Mouse (Mus musculus) heart, embryonic 14.5 days (tissue): ENCODE measurements around the gene Efcab9. TPM values are rescaled to one million over a fixed set of nuclear protein-coding genes. Genes with fewer than 3 reads are reported as not detected.
"Not testable (repeated sequence)": the region's sequence is repeated elsewhere in the genome, so short reads cannot be mapped to it uniquely, and the experiment has no call there.

Source experiments
- ATAC-seq: fragments of 200-750 bp; cut with Nextera tagmentation; 2 replicates; pipeline ENCODE4 v1.8.0; 2017; ENCODE audit warnings: low read depth, moderate TSS enrichment; ENCODE audit not compliant: insufficient number of reproducible peaks, insufficient read depth, low FRiP score
- H3K27ac ChIP-seq, 2 experiments: fragments of 200-500 bp in 1 of 2; fragments of 300-500 bp in 1 of 2; sonication (generic) in 1 of 2; replicated peaks in 1 of 2; 2 replicates each; pipeline ENCODE4 v1.5.1; 2012 to 2014; ENCODE audit warnings: low read depth in 2 of 2, low read length in 2 of 2, control low read depth in 1 of 2, mild to moderate bottlenecking in 1 of 2, mixed read lengths in 1 of 2; ENCODE audit not compliant: control insufficient read depth in 1 of 2, insufficient read depth in 1 of 2
- H3K27me3 ChIP-seq: fragments of 300-500 bp; sonication (generic); 2 replicates; pipeline ENCODE4 v1.6.1; 2014; ENCODE audit warnings: mild to moderate bottlenecking, low read length, control low read depth; ENCODE audit not compliant: control insufficient read depth, insufficient read depth
- H3K36me3 ChIP-seq: fragments of 300-500 bp; sonication (generic); 2 replicates; pipeline ENCODE4 v1.6.1; 2014; ENCODE audit warnings: mild to moderate bottlenecking, control low read depth, low read length, mixed read lengths; ENCODE audit not compliant: control insufficient read depth, insufficient read depth
- H3K4me1 ChIP-seq, 2 experiments: fragments of 200-500 bp in 1 of 2; fragments of 300-500 bp in 1 of 2; sonication (generic) in 1 of 2; 2 replicates each; pipeline ENCODE4 v1.6.1; 2012 to 2014; ENCODE audit warnings: low read length in 2 of 2, control low read depth in 1 of 2, mixed read lengths in 1 of 2; ENCODE audit not compliant: control insufficient read depth in 2 of 2, insufficient read depth in 2 of 2
- H3K4me2 ChIP-seq: fragments of 300-500 bp; sonication (generic); 2 replicates; pipeline ENCODE4 v1.6.1; 2014; ENCODE audit warnings: mild to moderate bottlenecking, low read length
- H3K4me3 ChIP-seq, 2 experiments: fragments of 200-500 bp in 1 of 2; fragments of 300-500 bp in 1 of 2; sonication (generic) in 1 of 2; 2 replicates each; pipeline ENCODE4 v1.5.1; 2012 to 2014; ENCODE audit warnings: low read length in 2 of 2, mild to moderate bottlenecking in 2 of 2, control low read depth in 1 of 2, low read depth in 1 of 2, moderate library complexity in 1 of 2; ENCODE audit not compliant: control insufficient read depth in 1 of 2, insufficient read depth in 1 of 2
- H3K9ac ChIP-seq: fragments of 300-500 bp; sonication (generic); 2 replicates; pipeline ENCODE4 v1.6.1; 2014; ENCODE audit warnings: mild to moderate bottlenecking, low read length
- H3K9me3 ChIP-seq: fragments of 300-500 bp; sonication (generic); 2 replicates; pipeline ENCODE4 v1.6.1; 2016; ENCODE audit warnings: low read length, control low read depth; ENCODE audit not compliant: control insufficient read depth
- WGBS: fragments of 180-500 bp; shearing (Covaris S2); extraction: QIAGEN DNeasy Blood & Tissue Kit; methylation state at CpG from one replicate; pipeline ENCODE4 v1.1.7; 2014; 5-methylcytosine and 5-hydroxymethylcytosine counted together
- polyA plus RNA-seq: library from polyadenylated mRNA; unstranded; fragments of >200 nt; fragmentation: Nextera tagmentation; extraction: Ambion mirVana; gene quantifications from 2 replicates; pipeline ENCODE4 v1.2.1, GENCODE M21; 2014

Gene Efcab9
- polyA plus RNA-seq, 1 experiment from 2014 or later, result 0.35 TPM

DNA sequence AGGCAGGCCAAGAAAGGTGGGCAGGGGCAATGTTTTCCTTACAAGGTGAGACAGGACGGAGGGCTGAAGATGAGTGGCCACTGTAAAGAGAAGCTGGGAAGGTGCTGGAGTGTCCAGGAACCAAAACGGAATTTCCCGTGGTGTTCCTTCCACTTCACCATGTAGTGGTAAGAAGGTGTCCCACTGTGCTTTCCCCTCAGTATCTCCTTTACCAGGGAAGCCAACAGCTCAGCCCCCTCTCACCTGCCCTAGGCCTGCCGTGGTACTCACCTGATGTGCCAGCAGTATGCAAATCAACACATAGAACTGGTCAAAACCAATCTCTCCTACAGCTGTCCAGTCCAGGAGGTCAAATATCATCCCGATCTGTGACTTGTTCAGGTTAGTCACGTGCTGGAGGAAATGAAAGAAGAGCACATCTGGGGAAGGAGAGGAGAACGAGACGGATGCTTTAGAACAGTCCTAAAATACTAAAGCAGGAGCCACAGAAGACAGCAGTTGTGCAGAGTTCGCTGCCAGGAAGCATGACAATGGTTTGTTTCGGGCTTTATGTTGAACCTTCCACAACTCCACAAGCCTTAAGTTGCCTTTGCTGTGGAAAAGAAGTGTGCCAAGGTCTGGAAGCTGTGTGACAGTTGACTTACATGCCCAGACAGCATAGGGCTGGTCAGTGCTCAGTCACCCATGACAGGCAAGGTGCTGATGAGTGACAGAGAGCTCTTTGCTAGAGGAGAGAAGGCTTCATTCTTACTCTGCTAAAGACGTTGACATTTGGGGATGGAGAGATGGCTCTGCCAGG is 7.6 kb downstream of the Efcab9 start:
- Histone ChIP-seq H3K36me3 (0 out of 2 replicates have a peak, but pooled peaks cover 6% of the 10 kb centered on the region), H3K9me3 (no peaks in the 10 kb centered on the region), H3K27me3 (no peaks in the 10 kb centered on the region), H3K4me2 (no peak overlapping the region), H3K4me3 (no peak overlapping the region), H3K4me1 (no peaks in the 10 kb centered on the region), H3K9ac (no peak overlapping the region), H3K27ac (no peak overlapping the region)
- no peak for ATAC-seq
- 77% methylated on average over 11 of the region's 11 CpGs for WGBS

DNA sequence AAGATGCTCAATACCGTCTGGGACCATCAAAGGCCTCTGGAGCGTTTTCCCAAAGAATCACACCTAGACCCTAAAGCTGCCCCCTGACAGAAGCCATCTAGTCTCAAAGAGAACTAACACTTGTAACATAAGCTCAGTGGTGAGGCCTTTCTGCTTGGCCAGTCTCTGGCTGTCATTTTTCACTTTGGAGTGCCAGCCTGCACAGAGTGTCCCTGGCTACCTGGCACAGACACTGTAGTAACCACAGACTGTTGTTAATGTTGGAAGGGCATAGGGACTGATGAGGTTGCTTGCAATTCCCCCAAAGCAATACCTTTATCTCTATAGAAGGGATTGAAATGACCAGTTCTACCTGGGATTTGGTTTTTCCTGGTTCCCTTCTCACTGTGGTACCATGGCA is 10.6 kb downstream of the Efcab9 start:
- H3K36me3 ChIP-seq, result peaks cover 31% of the 10 kb centered on the region
- H3K9me3 ChIP-seq, result no peaks in the 10 kb centered on the region
- H3K4me1 ChIP-seq, result no peaks in the 10 kb centered on the region
- H3K4me3 ChIP-seq, result no peak overlapping the region
- H3K27me3 ChIP-seq, result no peaks in the 10 kb centered on the region
- ATAC-seq, result no peak
- no peak overlapping the region for H3K9ac ChIP-seq
- H3K27ac ChIP-seq, result no peak overlapping the region
- 82% methylated on average over 2 of the region's 2 CpGs for WGBS
- H3K4me2 ChIP-seq, result no peak overlapping the region

DNA sequence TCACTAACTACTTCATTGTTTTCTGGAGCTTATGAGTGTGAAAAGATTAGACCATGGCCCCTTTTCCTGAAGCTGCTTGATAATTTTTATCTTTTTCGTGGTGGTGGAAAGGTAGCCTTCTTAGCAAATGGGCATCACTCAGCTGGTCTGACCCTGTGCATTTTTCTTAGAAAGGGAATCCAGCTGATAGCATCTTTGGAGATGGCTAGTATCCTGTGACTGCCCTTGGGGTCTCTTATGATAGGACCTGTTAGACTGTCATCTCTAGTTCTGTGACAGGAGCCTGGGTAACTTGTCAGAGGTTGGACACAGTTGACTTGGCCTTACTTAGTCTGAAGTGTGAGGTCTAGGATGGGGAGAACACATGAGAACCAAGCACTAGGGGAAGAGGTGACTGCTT is 12.5 kb downstream of the Efcab9 start:
- no peak for ATAC-seq
- Histone ChIP-seq H3K36me3 (peaks cover 34% of the 10 kb centered on the region), H3K9me3 (no peaks in the 10 kb centered on the region), H3K4me3 (no peak overlapping the region), H3K9ac (no peak overlapping the region), H3K27ac (no peak overlapping the region), H3K4me1 (no peaks in the 10 kb centered on the region), H3K4me2 (no peak overlapping the region), H3K27me3 (no peaks in the 10 kb centered on the region)
- WGBS, result 62% methylated on average over 1 of the region's 1 CpGs

DNA sequence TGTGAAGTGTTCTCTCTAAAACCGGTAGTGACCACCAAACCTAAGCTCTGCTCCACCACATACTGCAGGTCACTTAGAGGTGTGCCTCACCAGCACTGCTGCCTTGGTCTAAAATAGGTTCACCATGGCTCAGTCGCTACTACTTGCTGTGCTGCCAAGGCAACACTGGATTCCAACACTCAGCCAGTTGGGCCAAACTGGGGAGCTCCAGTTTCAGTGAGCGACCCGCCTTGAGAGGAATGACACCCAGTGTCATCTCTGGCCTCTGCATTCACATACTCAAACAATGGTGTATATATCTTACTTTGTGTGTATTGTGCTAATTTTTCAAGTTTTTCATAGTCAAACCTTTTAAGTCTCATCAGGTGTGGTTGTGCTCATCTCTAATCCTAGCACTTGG is 13.1 kb downstream of the Efcab9 start:
- 76% methylated on average over 4 of the region's 4 CpGs for WGBS
- ATAC-seq, result no peak
- Histone ChIP-seq H3K36me3 (peaks cover 34% of the 10 kb centered on the region), H3K4me3 (no peak overlapping the region), H3K4me2 (no peak overlapping the region), H3K9me3 (no peaks in the 10 kb centered on the region), H3K9ac (no peak overlapping the region), H3K27ac (no peak overlapping the region), H3K4me1 (no peaks in the 10 kb centered on the region), H3K27me3 (no peaks in the 10 kb centered on the region)

DNA sequence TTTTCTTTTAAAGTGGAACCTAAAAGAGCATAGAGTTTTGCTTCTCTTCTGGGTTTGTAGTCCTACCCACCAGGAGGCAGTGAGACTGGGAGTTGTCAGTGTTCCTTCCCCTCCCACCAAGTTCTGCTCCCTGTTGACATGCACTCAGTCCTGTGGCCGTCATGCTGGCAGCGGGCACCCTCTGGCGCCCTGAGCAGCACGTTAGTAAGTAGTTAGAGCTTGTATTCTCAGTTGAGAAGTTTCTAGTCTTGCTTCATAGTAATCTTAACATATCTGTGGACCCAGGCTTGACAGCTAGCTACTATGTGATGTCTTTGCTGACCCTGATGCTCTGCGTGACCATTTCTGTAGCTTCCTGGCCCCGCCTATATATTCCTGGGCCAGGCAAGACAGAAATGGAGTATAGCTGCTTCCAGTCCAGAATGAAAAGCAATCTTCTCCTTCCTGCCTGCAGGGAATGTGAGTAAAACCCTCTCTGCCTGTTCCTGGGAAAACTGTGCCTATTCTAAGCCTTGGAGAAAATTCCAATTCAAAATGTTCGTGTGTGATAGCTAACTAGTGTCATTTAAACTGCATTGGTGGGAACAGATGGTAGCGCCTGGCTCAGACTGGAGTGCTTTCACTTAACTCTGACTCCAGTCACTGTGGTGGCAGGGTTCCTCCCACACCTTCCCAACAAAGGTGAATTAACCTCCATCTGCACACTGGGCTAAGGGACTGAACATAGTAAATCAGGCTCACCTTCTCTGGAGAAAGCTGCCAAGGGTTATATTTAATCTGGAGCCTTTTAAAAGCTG is 14.8 kb downstream of the Efcab9 start:
- 82% methylated on average over 8 of the region's 8 CpGs for WGBS
- Histone ChIP-seq H3K4me1 (no peaks in the 10 kb centered on the region), H3K4me3 (no peak overlapping the region)

DNA sequence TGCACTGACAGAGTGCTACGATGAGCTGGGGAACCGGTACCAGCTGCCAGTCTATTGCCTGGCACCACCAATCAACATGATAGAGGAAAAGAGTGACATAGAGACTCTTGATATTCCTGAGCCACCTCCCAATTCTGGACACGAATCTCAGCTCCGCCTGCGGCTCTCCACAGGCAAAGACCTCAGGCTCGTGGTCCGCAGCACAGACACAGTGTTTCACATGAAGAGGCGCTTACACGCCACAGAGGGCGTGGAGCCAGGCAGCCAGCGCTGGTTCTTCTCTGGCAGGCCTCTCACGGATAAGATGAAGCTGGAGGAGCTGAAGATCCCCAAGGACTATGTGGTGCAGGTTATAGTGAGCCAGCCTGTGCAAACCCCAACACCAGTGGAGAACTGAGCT is 15.8 kb downstream of the Efcab9 start:
- no peaks in the 10 kb centered on the region for H3K27me3 ChIP-seq
- H3K9ac ChIP-seq, result no peak overlapping the region
- peaks cover 0 to 2% of the 10 kb centered on the region in 2 experiments; a peak in 1 of 4 replicates for H3K4me1 ChIP-seq
- no peak overlapping the region for H3K4me2 ChIP-seq
- no peak for ATAC-seq
- 86% methylated on average over 12 of the region's 12 CpGs for WGBS
- no peaks in the 10 kb centered on the region for H3K9me3 ChIP-seq
- no peak overlapping the region for H3K27ac ChIP-seq
- H3K4me3 ChIP-seq, result no peak overlapping the region
- H3K36me3 ChIP-seq, result peaks cover 33% of the 10 kb centered on the region

More for the DNA sequence above, 14.8 kb downstream of the Efcab9 start:
- Histone ChIP-seq H3K27ac (no peak overlapping the region), H3K9me3 (no peaks in the 10 kb centered on the region), H3K27me3 (no peaks in the 10 kb centered on the region), H3K4me2 (no peak overlapping the region), H3K9ac (no peak overlapping the region), H3K36me3 (peaks cover 34% of the 10 kb centered on the region)
- ATAC-seq, result no peak

DNA sequence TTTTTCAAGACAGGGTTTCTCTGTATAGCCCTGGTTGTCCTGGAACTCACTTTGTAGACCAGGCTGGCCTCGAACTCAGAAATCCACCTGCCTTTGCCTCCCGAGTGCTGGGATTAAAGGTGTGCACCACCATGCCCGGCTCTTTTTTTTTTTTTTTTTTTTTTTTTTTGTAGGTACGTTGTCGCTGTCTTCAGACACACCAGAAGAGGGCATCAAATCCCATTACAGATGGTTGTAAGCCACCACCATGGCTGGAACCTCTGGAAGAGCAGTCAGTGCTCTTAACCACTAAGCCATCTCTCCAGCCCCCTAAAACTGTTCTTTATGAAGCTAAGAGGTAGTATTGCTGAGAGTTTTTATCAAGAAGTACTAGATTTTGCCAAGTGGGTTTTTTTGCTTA is 17.0 kb downstream of the Efcab9 start:
- not testable (repeated sequence) for H3K27me3 ChIP-seq, H3K4me3 ChIP-seq, H3K27ac ChIP-seq, H3K4me1 ChIP-seq, H3K9ac ChIP-seq, ATAC-seq, H3K4me2 ChIP-seq, H3K9me3 ChIP-seq
- 96% methylated on average over 5 of the region's 5 CpGs for WGBS
- peaks cover 31% of the 10 kb centered on the region for H3K36me3 ChIP-seq
